Mouse (Mus musculus): ENCODE data around the gene Sptbn1.

Gene Sptbn1

GRCm38 (mm10) chr11:30171586-30172178, 96.3 kb downstream of the Sptbn1 start:
- no peak for DNase-seq (ENCODE audit: low read depth in 2 of 2, low spot score in 2 of 2)

DNA sequence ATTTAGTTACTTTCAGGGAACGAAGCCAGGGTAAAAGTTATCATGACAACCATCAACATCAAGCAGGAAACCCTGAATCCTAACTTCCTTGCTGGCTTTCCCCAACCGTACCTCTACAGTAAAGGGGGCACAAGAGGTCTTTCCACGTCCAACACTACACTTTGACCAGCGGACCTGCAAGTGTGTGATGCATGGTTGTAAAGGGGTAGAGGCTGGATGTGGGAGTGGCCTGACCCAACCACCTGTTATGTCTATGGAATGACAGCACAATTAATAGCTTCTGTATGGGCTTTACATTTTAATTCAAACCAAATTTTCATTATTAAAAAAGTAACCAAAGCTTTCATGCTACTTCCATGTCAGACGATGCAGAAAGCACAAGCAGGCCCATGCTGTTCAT, 96.8 kb downstream of the Sptbn1 start:
- DNase-seq (ENCODE audit: low read depth in 2 of 2, low spot score in 2 of 2) = no peak

GRCm38 (mm10) chr11:30166551-30166922, 101.4 kb downstream of the Sptbn1 start:
- DNase-seq (ENCODE audit: low read depth in 2 of 2, low spot score in 2 of 2) = no peak

GRCm38 (mm10) chr11:30165861-30166550, 102.0 kb downstream of the Sptbn1 start:
- DNase-seq (ENCODE audit: low read depth in 2 of 2, low spot score in 2 of 2) = no peak

GRCm38 (mm10) chr11:30164515-30165214, 103.3 kb downstream of the Sptbn1 start:
- no peak for DNase-seq (ENCODE audit: low read depth in 2 of 2, low spot score in 2 of 2)

- no peak for DNase-seq (ENCODE audit: low read depth in 2 of 2, low spot score in 2 of 2)
Observed at GRCm38 (mm10) chr11:30163870-30164269, 104.1 kb downstream of the Sptbn1 start.

GRCm38 (mm10) chr11:30163081-30163480, 104.9 kb downstream of the Sptbn1 start:
- no peak for DNase-seq (ENCODE audit: low read depth in 2 of 2, low spot score in 2 of 2)

DNA sequence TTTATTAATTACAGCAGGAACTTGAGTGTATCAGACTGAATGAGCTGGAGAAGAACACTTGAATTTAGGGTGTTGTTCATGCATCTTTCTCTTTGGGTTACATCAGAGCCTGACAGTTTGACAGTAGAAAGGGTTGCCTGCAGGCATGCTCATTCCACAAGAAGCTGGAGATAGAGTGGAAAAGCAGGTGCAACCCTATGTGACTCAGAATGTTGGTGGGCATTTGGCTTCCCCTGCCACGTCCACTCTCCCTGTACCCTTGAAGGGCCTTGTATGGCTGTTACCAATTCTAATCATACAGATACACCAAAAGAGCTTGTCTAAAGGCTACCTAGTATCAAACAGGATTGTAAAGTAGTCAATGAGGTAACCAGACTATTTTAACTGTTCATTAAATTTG, 106.2 kb downstream of the Sptbn1 start:
- no peak for DNase-seq (ENCODE audit: low read depth in 2 of 2, low spot score in 2 of 2)

DNA sequence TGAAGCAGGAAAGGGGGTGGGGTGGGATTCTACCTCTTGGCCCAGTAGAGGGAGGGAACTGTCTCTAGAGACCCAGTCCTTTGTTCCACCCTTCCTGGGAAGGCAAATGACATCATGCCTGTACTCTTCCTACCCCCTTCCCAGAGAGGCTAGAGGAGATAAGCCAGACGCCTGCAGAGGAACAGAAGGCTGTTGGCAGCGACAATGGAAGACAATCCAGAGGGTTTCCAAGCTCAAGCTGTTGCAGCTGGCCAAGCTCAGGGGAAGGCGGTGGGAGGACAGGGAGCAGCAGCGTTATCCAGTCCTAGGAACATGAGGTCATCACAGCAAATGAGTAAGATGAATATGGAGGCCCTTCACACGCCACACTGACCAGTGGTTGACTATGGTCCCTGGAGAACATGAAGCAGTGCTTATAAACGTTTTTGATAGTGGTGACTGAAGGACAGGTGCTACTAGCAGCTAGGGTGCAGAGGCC, 106.8 kb downstream of the Sptbn1 start:
- no peak for DNase-seq (ENCODE audit: low read depth in 2 of 2, low spot score in 2 of 2)

DNA sequence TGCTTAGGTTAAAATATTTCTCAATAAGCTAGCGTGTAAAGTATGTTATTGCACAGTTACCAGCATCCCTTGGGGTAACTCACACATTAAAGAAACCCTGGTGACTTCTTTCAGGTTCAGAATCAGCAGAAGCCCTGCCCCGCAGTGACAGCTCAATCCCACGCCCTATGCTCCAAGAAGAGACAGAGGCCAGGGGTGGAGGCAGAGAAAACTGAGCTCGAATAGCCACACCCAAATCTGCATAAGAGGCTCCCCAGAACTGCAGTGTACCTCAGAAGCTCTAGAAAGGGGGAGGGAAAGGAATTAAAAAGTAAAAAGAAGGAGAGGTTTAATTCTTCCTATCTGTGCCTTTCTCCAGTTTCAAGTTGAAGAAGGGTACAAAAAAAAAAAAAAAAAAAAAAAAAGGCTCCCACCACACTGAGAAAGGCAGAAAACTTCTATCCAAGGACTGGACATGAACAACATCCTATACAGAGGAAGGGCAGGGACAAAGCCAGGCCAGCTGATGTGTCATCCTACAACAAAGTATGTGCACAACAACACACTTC, 107.3 kb downstream of the Sptbn1 start:
- DNase-seq (ENCODE audit: low read depth in 2 of 2, low spot score in 2 of 2) = no peak

- DNase-seq (ENCODE audit: low read depth in 2 of 2, low spot score in 2 of 2) = no peak
Observed at GRCm38 (mm10) chr11:30159545-30160255, 108.3 kb downstream of the Sptbn1 start.

- DNase-seq (ENCODE audit: low read depth in 2 of 2, low spot score in 2 of 2) = no peak
Observed at GRCm38 (mm10) chr11:30158028-30158700, 109.8 kb downstream of the Sptbn1 start.

DNA sequence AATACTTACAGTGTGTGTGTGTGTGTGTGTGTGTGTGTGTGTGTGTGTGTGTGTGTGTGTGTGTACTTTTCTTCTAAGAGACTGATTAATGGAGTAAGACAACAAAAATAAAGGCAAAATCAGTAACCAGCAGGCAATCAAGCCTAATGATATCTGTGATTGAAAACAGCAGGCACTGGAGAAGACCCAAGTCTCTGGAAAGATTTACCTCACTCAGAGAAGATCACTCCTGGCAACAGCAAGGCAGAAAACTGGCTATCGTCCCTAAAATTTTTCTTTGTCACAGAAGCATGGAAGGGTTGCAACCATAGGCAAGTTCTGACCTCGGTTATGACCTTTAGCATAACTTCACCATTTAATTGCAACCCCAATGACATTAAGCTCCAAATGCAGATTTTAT, 112.1 kb downstream of the Sptbn1 start:
- no peak for DNase-seq (ENCODE audit: low read depth in 2 of 2, low spot score in 2 of 2)

- no peak for DNase-seq (ENCODE audit: low read depth in 2 of 2, low spot score in 2 of 2)
Observed at GRCm38 (mm10) chr11:30154980-30155379, 113.0 kb downstream of the Sptbn1 start.

DNA sequence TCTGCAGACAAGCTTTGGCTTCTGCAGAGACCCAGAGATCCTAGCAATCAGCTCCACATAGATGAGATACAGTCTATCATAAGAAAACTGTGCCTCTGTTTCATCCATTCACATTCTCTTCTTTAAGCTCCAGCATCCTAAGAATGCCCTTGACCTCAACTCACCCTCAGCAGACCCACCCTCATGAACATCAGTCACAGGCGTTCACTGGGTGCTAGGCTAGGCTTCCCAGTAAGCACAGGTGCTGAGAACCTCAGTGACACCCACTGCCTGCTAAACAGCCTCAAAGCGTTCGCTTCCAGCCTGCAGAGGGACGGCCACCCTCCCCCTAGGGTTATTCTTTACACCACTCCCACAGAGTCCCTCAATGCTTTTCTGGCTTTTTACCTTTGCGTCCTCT, 119.1 kb downstream of the Sptbn1 start:
- DNase-seq (ENCODE audit: low read depth in 2 of 2, low spot score in 2 of 2) = no peak

GRCm38 (mm10) chr11:30148378-30148777, 119.6 kb downstream of the Sptbn1 start:
- no peak for DNase-seq (ENCODE audit: low read depth in 2 of 2, low spot score in 2 of 2)

DNA sequence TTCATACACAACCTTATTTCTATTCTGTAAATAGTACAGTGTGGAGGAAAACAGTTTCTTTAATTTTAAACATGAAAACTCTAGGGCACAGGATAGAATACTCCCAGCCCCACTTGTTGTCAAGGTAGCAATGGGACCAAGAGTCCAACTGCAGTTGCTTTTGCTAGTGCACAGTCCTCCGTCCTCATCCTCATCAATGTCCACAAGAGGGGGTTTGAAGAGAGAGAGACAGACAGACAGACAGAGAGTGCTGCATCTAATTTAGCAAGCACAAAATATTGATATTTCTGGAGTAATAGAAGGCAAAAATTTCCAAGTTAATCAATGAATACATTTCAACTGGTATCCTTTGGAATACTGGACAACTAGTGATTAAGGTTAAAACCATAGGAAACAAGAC, 120.1 kb downstream of the Sptbn1 start:
- DNase-seq (ENCODE audit: low read depth in 2 of 2, low spot score in 2 of 2) = peak in 1 of 2 experiments; percentile 37

- no peak for DNase-seq (ENCODE audit: low read depth in 2 of 2, low spot score in 2 of 2)
Observed at GRCm38 (mm10) chr11:30143090-30143489, 124.9 kb downstream of the Sptbn1 start.

- DNase-seq (ENCODE audit: low read depth in 2 of 2, low spot score in 2 of 2) = no peak
Observed at GRCm38 (mm10) chr11:30139165-30139826, 128.7 kb downstream of the Sptbn1 start.

DNA sequence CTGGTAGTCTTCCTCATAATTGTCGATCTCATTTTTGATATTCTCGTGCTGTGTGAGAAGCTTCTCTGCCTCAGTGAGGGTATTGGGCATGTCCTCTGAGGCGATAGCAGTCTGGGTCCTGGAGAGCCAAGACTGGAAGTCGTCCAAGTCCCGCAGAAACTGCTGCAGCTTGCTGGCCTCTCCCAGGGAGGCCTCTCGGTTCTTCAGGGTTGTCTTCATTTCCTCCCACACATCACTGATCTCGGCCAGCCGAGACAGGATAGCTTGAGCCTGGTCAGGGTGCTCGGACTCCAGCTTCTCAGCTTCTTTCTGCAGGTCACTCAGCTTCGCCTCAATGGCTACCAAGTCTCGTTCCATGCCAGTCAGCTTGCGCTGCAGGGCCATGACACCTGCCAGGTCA, 130.9 kb downstream of the Sptbn1 start:
- DNase-seq (ENCODE audit: low read depth in 2 of 2, low spot score in 2 of 2) = no peak
